Mouse (Mus musculus) brain, embryonic 14.5 days (tissue): Measurements from ENCODE around the gene Itgb6.

Source experiments
- CTCF ChIP-seq: fragments of 200-500 bp; IDR thresholded peaks from 2 replicates; pipeline ENCODE4 v1.5.1; 2012; ENCODE audit warnings: inconsistent platforms, mild to moderate bottlenecking, moderate library complexity, borderline replicate concordance; ENCODE audit not compliant: insufficient read depth, insufficient read length; ENCODE audit errors: extremely low read depth
- POLR2A ChIP-seq: fragments of 200-500 bp; IDR thresholded peaks from 2 replicates; pipeline ENCODE4 v1.6.1; 2012; ENCODE audit warnings: mild to moderate bottlenecking, inconsistent platforms, borderline replicate concordance; ENCODE audit not compliant: poor library complexity, insufficient read depth, insufficient read length, severe bottlenecking; ENCODE audit errors: extremely low read depth

DNA sequence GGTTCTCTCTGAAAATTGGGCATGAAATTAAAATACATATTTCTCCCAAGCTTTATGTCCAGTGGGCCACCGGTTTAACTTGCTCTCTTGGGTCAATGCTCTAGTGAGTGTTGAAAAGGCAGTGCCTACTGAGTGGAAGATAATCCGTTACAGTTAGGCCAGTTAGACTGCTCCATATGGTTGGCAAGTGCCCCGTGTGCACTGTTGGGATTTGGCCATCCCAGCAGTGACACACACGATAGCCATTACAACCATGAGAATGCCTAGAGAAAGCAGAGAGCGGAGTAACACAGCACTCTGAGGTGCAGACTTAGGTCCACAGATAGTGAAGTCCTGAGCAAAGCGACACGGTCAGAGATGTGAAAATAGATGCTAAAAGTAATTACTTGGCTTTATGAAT is 79.8 kb downstream of the Itgb6 start:
- TF ChIP-seq POLR2A, result no peak
- no peak for TF ChIP-seq CTCF
